Mouse (Mus musculus): ENCODE measurements around the gene Copb1. TPM values are rescaled to one million over a fixed set of nuclear protein-coding genes. Genes with fewer than 3 reads are reported as not detected.

Copb1 gene
- 10 to 100 TPM; 24.1 to 27.9 TPM for total RNA-seq (2021)
- long read RNA-seq, experiment 1, transcript Copb1-201 (22 exons, 3,346 nt) = major isoform, 15 of 16 reads
- long read RNA-seq, experiment 1, partial matches to known transcripts = 1 of 16 reads
- long read RNA-seq, experiment 1, other reads (novel, unspliced or antisense) = 0 of 16 reads
- long read RNA-seq, experiment 2, transcript Copb1-201 (22 exons, 3,346 nt) = major isoform, 33 of 34 reads
- long read RNA-seq, experiment 2, partial matches to known transcripts = 1 of 34 reads
- long read RNA-seq, experiment 2, other reads (novel, unspliced or antisense) = 0 of 34 reads

DNA sequence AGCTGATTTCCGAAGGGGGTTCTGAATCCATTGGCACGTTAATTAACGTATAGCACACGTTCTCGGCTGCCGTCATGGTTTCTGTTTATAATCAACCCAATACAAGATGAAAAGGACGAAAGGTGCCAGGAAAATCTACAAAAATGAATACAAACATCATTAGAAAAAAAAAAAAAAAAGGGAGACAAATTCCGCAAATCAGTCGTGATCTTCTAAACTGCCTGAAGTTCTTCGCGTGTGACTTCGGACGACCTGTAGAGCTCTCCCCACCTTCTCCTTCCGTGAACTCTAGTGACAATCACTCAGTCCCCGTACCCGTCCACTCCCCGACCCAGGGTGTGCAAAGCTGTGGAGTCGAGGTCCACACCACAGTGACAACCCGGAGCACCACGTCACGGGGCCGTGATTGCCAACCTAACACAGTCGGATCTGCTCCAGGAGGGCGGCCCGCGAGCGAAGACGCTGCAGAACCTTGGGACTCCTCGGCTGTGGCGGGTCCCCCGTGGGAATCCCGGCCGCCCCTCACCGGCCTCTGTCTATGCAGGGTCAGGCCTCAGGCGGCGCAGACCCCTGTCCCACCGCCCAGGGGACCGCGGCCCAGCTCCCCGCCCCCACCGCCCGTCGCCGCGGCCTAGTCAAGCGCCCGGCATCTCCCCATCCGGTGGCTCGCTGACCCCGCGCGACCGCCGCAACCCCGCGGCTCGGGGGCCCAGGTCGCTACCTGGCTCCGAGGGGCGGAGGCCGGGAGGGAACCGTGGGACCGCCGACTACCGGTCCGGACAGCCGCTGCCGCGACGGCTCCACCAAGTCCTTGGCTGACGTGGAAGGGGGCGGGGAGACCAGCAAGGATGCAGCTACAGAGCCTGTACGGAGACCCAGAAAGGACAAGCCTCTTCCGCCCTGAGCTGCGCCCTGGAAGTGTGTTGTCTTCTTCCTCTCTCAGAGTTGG is at the start of gene Copb1:
Copb1 (minus strand) TSS at position 827 of the 949 bp plus-strand sequence.
- DNase-seq = peak; percentile 90

DNA sequence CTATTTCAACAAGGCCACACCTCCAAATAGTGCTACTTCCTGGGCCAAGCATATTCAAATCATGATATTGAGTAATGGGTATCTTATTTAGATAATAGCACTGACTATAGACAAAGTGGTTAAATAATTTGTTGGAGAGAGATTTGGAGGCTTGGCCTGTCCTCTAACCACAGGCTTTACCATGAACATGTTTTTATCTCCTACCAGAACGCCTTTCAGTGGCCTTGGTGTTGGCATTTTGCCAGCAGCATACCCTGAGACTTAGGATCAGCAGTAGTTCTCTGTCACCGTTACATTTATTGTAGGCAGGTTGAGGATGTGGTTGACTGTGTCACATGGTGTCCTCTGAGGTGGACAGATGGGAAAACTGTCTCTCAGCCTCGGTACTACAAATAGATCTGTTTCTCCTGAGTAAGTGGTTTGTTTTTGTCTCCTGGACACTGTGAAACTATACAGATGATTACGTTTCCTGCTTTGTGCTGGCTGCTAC is 46.8 kb upstream of the Copb1 start:
- DNase-seq = no peak

DNA sequence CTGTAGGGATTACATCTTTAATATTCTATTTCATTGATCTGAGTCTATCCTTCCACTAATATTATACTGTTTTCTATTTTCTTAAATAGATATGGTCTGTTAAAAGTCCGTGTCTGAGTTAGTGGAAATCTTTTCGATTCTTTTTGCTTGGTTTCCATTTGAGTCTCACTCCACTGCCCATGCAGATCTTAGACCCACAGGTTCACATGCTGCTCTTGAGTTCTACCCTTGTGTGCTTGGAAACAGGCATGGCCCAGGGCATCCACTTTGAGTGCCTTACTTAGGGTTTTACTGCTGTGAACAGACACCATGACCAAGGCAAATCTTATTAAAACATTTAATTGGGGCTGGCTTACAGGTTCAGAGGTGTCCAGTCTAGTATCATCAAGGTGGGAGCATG is 46.3 kb upstream of the Copb1 start:
- no peak for DNase-seq

DNA sequence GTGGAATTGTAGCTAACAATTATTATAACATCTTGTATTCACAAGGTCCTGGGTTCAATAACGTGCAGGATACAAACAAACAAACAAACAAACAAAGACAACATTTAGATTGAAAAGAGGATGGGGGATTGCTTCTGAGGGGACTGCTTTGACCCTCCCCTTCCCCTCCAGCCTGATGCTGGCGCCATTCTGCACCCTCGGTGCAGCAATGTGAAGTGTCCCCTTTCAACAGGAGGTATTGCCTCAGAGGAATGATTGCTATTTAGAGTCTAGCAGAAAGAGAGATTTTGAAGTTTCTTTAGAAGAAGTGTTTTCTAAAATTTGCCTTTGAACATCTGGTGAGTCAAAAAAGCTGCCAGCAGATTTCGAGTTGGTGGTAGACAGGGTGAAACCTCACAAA is 44.7 kb upstream of the Copb1 start:
- no peak for DNase-seq

DNA sequence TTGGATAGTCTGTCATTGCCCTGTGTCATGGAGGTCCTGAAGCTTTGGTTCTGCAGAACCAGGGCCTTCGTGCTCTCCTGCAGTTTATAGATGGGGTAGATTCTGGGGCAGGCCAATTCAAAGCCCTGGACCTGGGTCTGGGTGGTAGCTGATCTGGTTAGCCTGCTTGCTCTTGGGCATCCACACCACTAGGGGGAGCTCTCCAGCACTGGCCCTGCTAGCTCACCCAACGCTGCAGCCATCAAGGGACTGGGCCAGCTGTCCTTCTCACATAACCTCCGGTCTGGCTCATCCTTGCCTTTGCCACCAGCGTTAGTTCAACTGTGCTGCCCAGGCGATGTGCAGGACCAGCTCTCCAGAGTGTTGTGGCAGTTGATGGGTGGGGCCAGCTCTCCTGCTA is 40.2 kb upstream of the Copb1 start:
- DNase-seq = no peak

DNA sequence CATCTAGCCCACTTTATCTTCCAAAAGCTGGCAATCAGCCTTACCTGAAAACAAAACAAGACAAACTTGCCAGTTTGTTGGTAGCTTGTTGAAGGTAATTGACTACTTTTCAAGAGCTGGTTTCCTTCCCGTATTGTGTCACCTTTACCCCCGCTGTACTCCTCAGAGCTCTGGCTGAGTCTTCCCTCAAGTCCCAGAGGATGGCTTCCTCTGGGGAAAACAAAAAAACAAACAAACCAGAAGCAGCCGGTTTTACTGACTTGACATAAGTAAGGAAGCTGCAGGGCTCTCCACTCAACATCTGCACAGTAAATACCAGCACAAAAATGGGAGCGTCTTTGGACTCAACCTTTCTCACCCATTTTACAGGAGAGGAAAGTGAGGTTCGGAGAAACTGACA is 39.4 kb upstream of the Copb1 start:
- DNase-seq = no peak

DNA sequence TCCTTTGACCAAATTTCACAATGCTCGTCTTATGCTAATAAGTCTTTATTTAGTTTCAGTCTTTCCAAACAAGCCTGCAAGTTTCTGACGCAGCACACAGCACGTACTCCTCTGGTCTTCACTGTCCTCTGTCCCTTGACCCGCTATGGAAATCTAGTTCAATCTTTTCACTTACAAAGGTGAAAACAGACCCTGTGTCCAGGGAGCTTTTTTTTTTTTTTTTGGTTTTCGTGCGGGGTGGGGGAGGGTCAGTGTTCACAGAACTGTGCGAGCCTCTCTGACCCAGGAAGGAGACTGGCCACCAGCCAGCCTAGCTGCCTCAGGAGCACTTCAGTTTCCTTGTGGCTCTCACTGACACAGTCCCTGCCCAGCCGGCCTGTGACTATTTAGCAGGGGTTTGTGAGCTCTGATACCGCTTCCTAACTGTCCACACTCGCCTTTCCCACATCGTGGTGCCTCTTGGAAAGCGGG is 38.0 kb upstream of the Copb1 start:
- DNase-seq = peak; percentile 58

DNA sequence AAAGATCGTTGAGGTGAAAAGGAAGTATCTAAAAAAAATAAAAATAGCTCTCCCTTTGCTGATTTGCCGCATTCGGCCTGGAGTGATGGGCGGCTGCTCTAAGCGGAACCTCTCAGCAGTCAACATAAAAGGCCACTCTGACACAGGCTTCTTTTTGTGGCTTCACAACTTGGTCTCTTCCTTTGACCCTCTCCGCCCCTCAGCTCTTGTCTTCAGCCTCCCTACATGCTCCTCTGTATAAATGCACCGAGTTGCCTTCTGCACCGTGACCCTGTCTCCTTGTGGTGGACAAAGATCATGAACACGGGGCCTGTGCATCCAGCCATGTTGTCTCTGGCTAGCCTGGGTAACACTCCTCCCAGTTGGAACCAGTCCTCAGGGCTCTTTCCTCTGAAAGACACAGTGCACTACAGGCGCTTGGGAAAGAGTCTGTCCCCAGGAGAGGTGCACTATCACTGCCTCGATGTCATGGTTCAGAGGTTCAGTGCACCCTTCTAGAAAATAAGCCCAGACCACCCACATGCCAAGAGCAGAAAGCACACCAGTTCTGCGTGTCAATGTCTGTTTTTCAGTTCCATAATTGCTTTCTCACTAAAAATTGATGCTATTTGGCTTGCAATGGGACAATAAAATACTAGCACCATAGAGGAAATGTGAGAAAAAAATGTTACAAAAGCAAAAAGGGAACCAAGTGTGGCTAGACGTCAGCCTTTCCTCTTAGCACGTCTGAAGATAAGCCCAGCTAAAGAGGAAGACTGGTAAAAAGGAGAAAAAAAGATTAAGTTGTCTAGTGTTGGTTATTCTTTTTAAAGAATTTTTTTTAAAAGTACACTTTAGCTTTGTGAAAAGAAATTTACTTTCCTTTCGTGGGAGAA is 37.2 kb upstream of the Copb1 start:
- no peak for DNase-seq

DNA sequence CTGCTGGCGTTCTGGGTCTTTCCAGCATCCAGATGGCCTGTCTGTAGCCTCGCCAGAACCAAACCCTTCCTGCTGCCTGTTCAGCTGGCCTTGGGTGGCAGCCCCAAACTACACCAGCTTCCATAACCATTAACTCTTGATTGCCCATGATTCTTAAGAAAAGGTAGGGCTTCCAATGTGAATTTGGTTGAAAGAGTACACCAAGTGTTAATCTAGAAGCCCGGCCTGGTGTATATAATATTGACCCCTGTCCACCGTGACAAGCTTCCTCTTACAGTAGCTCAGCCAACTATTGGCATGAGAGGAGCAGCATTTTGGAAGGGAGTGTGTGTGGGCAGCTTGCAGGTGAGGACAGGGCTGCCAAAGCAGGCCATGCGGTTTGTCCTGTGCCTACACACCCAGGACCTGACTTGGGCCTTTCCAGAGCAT is 35.6 kb upstream of the Copb1 start:
- DNase-seq = no peak

DNA sequence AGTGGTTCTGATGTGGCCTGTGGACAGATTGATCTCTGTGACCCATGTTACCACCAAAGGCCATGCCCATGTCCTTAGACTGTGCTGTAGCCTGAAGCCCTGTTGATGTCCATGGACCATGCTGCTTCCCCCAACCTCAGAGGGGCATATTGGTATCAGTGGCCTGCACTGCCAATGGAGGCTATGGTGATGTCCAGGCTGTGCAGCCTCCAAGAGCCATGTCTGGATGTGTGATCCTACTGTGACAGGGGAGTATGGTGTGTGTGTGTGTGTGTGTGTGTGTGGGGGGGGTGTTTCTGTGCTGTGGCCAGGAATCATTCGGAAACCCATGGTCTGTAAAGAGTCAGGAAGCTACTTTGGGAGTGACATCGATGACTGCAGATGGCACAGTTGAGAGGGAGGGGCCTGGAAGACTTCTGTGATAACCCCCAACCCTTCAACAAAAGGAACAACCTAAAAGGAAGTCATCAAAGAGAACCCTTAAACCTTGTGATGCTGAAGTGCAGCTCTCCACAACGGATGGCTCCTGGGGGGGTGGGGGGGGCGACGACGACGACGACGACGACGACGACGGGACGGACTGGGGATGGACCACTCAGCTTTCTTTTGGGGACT is 29.9 kb upstream of the Copb1 start:
- no peak for DNase-seq

DNA sequence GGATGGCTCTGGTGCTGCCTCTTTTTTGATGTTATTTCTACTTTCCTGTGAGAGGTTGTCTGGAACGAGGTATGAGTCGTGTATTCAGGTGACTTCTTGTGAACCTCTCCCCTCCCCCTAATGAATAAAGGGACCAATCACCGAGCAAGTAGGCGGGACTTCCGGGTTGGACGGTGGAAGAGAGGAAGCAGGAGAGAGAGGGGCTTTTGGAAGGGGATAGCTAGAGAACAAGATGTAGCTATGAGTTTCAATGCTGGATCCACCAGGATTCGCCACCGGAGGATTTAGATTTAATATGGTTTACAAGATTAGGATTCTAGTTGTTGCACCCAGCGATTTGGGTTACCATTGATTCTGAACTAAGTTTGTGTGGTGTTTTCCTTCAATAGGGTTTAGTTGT is 28.5 kb upstream of the Copb1 start:
- DNase-seq = no peak

DNA sequence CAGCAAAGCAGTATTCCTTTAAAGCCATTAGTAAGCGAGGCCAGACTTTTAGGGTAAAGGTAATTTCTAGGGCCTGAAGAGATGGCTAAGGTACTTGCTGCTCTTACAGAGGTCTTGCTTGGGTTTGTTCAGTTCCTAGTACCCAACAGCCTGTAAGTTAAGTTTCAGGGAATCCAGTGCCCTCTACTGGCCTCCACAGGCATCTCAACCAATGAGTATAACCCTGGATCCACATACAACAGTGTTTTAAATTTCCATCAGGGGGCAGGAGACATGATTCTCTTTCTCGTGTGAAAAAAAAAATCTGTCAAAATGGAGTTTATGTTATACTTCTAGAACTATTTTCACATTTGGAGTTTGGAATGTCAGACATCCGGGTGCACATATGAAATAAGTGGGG is 27.2 kb upstream of the Copb1 start:
- DNase-seq = no peak

DNA sequence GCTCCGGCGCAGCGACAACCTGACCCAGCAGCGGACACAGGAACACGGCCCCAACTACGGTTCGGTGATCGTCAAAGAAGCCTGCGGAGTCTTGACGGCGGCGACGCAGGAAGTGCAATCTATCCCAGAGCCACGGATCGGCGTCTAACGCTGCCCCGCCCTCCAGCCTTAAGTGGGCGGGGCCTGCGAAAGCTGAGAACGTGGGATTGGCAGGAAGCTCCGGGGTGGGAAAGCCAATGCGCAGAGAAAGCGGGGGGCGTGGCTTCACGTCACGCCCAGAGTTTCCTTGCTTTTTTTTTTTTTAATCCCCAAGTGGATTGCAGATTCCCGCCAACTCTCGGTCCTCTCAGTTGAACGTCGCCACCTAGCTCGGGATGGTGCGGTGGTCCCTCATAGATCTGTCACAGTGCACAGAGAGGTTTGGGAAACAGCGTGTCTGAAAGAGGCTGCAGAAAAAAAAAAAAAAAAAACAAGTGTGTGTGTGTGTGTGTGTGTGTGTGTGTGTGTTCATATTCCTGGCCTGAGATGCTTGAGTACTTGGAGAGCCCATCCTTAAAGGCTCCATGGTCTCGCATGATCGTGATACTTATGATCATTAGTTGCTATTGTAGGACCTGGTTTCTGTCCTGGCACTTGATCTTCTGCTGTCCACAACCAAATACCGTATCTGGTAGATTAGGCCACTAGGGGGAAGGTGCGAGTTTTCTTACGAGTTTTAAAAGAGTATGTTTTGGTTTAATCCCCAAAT is 21.7 kb upstream of the Copb1 start, which contains the start of gene Psma1:
Psma1 (minus strand) TSS at position 114 of the 748 bp plus-strand sequence.
- DNase-seq = peak; percentile 95

DNA sequence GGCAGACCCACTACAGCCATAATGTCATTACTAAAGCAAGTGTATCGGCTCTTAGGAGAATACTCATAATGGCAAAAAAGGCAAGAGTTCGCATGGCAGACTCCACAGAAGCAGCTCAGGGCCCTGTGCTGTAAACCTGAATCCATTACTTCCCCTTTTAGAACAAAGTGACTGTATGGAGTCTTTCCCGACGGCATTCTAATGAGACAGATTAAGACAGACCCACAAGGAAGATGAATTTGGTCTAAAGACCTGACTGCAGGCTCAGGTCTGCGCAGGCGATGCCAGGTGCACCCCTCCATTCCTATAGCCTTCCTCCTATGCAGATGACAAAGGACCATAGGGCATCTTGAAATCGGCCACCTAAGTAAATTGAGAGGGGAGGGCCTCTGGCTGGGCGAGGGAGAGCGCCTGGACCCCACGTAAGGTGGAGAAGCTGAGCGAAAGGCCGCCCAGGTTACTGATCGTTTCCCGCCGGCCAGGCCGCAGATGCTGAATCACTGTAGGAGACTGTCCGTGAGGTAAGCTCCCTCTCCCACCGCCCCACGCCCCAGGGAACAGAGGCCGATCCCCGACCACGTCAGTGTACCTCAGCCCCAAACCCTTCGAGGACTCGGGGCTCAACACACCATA is 21.0 kb upstream of the Copb1 start:
- DNase-seq = no peak

DNA sequence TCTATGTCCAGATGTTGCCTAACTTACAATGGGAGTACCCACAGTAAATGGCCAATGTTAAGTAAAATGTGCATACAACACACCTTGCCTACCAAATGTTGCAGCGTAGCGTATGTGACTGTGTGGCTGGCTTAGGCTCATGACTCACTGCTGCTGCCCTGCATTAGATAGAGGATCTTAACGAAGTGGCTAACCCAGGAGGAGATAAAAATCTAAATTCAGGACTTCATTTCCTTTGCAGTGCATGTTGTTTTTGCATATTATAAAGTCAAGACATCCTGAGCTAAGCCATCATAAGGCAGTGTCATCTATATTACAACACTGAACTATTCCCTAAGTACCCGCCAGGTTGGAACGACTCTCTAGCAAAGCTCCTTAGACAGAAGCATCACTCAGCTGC is 13.9 kb upstream of the Copb1 start:
- no peak for DNase-seq

DNA sequence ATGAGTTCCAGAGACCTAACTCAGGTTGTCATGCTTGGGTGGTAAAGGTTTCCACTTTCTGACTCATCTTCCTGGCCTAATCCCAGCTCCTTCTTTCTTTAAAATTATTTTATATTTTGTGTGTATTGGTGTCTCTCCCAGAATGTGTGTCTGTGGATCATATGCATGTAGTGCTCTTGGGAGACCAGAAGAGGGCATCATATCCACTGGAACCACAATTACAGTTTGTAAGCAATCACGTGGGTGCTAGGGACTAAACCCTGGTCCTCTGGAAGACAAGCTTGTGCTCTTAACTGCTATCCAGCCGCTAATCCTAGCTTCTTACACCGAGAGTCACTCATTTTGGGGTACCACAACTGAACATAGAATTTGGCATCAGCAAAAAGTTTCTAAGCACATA is 2.8 kb downstream of the Copb1 start:
- DNase-seq = no peak

DNA sequence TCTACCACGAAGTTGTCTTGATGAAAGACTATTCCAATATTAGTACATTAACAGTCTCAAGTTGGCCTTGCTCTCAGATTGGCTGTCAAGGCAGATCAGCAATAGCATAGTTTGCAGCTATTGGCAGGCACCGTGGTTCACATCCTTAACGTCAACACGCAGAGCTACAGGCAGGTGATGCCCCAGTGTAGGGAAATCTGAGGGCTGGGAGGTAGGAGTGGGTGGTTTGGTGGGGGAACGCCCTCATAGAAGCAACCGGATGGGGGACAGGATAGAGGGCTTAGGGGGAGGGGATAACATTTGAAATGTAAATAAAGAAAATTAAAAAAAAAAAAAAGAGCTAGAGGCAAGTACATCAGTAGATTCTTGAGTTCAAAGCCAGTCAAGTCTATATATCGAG is 20.5 kb downstream of the Copb1 start:
- DNase-seq = no peak

DNA sequence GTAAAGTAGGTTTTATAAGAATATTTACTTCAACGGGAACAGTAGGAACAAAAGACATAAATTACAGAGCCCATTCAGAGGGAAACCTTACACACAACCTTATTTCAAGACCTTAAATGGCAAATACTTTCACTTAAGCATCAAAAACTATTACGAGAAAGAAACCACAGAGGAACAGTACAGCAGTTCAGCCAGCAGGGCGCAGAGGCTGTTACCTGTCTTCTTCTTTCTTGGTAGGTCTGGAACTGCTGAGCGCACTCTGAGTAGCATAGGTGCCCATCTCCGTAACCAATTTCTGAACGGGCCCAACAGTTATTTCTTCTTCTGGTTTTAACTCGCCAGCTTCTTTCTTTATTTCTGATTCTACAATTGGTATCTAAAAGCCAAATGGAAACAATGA is 21.5 kb downstream of the Copb1 start:
- DNase-seq = no peak

DNA sequence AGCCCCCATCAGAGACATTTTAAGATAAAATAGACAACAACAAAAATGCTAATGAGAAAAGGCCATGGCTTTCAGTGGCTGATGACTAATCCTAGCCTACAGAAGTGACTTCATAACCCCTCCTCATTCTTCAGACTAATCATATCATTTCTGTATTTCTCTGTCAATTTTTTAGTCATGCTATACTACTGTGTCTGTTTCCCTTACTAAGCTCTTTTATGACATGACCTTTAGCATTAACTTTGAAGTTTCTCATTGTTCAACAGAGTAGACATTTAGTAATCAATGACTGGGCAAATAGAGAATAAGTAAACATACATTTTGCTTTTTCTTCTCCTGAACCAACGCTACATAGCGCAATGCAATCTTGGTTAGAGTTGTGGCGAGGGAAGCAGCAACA is 22.7 kb downstream of the Copb1 start:
- no peak for DNase-seq

DNA sequence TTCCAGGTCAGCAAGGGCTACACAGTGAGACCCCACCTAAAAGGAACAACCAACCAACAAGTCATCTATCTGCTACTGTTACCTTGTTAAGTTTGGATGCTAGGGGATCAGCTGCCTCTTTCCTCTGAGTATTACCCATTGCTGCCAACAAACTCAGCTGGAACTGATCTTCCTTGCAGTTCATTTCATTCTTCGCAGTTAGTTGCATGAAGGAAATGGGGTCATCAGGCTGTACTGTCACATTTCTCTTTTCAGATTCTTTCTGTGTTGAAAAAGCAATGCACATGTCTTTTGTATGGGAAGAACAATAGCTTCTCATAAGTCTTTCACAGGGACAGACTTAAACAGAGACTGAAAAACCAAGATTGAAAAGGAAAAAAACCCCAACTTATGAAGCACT is 28.0 kb downstream of the Copb1 start:
- no peak for DNase-seq

Measured in gastrocnemius, postnatal 25 days (tissue).